Mouse (Mus musculus) large intestine, adult 2 months (tissue): ENCODE measurements around the gene Tmem89. TPM values are rescaled to one million over a fixed set of nuclear protein-coding genes. Genes with fewer than 3 reads are reported as not detected.

Experiments used
- polyA plus RNA-seq: library from polyadenylated mRNA; depleted of rRNA; stranded (reverse); fragments of >200 nt; gene quantifications from 2 replicates; pipeline ENCODE4 v1.2.3, GENCODE M21; 2012; rRNA removed

The Tmem89 gene
- polyA plus RNA-seq, 1 experiment = 6.7 TPM

Other genes starting within 250 kb of the Tmem89 start
- gene Prkar2a, start 225.3 kb upstream of the Tmem89 start, polyA plus RNA-seq = 39.9 and 51.4 TPM in 2 replicates
- 39.4 and 49.2 TPM in 2 replicates for gene Ip6k2, start 130.8 kb upstream of the Tmem89 start, polyA plus RNA-seq
- gene Nckipsd, start 106.3 kb upstream of the Tmem89 start, polyA plus RNA-seq = 9.6 and 11.2 TPM in 2 replicates
- 0.79 and 0.95 TPM in 2 replicates for gene Celsr3, start 88.3 kb upstream of the Tmem89 start, polyA plus RNA-seq
- 598 and 654 TPM in 2 replicates for gene Slc26a6, start 61.3 kb upstream of the Tmem89 start, polyA plus RNA-seq
- gene Uqcrc1, start 22.0 kb downstream of the Tmem89 start, polyA plus RNA-seq = 866 and 953 TPM in 2 replicates
- 1.0 and 1.3 TPM in 2 replicates for gene Col7a1, start 39.0 kb downstream of the Tmem89 start, polyA plus RNA-seq
- 0.09 and 0.25 TPM in 2 replicates for gene Ucn2, start 71.4 kb downstream of the Tmem89 start, polyA plus RNA-seq
- 68.2 and 119 TPM in 2 replicates for gene Pfkfb4, start 77.2 kb downstream of the Tmem89 start, polyA plus RNA-seq
- gene Shisa5, start 123.9 kb downstream of the Tmem89 start, polyA plus RNA-seq = 334 and 413 TPM in 2 replicates
- gene Trex1, start 145.1 kb downstream of the Tmem89 start, polyA plus RNA-seq = 65.2 and 93.3 TPM in 2 replicates
- gene Atrip, start 159.5 kb downstream of the Tmem89 start, polyA plus RNA-seq = 11.7 and 13.7 TPM in 2 replicates
- 11.3 and 12.1 TPM in 2 replicates for gene Ccdc51, start 167.9 kb downstream of the Tmem89 start, polyA plus RNA-seq
- gene Tma7, start 168.0 kb downstream of the Tmem89 start, polyA plus RNA-seq = 48.8 and 51.7 TPM in 2 replicates
- gene Plxnb1, start 180.8 kb downstream of the Tmem89 start, polyA plus RNA-seq = 2.5 and 3.4 TPM in 2 replicates
- gene Fbxw21, start 247.4 kb downstream of the Tmem89 start, polyA plus RNA-seq = not detected in 2 replicates